Mouse (Mus musculus): ENCODE measurements around the gene Arl8b. TPM values are rescaled to one million over a fixed set of nuclear protein-coding genes. Genes with fewer than 3 reads are reported as not detected.
A peak's percentile ranks its signal among the peaks of the same experiment; 100 is the strongest.

Arl8b gene
- total RNA-seq (2012; rRNA removed) (37.7 and 45.2 TPM in 2 replicates), polyA plus RNA-seq (2012; ENCODE audit: insufficient read depth in 1 of 2, insufficient read length in 2 of 2, low read depth in 1 of 2, low replicate concordance in 2 of 2, missing spikeins in 1 of 2) (100 to 1,000 TPM in 1 of 2 experiments, 10 to 100 TPM in 1; 75.2 to 120 TPM)

- peaks cover 8 to 19% of the 10 kb centered on the region in 2 experiments; a peak in 3 of 4 replicates for H3K4me1 ChIP-seq (ENCODE audit: control insufficient read depth in 1 of 2, insufficient read depth in 2 of 2, low read length in 2 of 2)
- TF ChIP-seq SMC3 (IDR thresholded peaks at IDR 0.05; ENCODE audit: low read depth, low read length) (no peak), POLR2A (IDR thresholded peaks at IDR 0.05; ENCODE audit: control insufficient read depth in 1 of 2, insufficient read depth in 1 of 2, low read depth in 1 of 2, low read length in 2 of 2, poor library complexity in 1 of 2) (peak; percentile 57 to 81; a peak in 3 of 4 replicates), KAT2A (conservative IDR thresholded peaks at IDR 0.05; ENCODE audit: low read depth, low read length) (peak; percentile 65; the same call in 1 of the 2 replicates), CHD2 (IDR thresholded peaks at IDR 0.05; ENCODE audit: low read length) (no peak), RCOR1 (IDR thresholded peaks at IDR 0.05; ENCODE audit: low read depth, low read length) (no peak), NELFE (IDR thresholded peaks at IDR 0.05; ENCODE audit: low read depth, low read length) (peak; percentile 79), JUND (IDR thresholded peaks at IDR 0.05; ENCODE audit: low read depth, low read length) (no peak), USF1 (IDR thresholded peaks at IDR 0.05; ENCODE audit: low read depth, low read length) (peak; percentile 94), MYC (IDR thresholded peaks at IDR 0.05; ENCODE audit: low read depth, low read length) (peak; percentile 90), MAX (IDR thresholded peaks at IDR 0.05; ENCODE audit: low read length) (peak; percentile 86), SIN3A (IDR thresholded peaks at IDR 0.05; ENCODE audit: low read length) (peak; percentile 93), TBP (IDR thresholded peaks at IDR 0.05; ENCODE audit: low read depth, low read length) (peak; percentile 75), EP300 (IDR thresholded peaks at IDR 0.05; ENCODE audit: low read depth in 1 of 2, low read length in 2 of 2) (peak in 1 of 2 experiments; percentile 38; a peak in 2 of 4 replicates), ZKSCAN1 (IDR thresholded peaks at IDR 0.05; ENCODE audit: low read depth, low read length) (no peak), HCFC1 (IDR thresholded peaks at IDR 0.05; ENCODE audit: low read depth, low read length) (peak; percentile 88), CHD1 (IDR thresholded peaks at IDR 0.05; ENCODE audit: low read depth, low read length) (peak; percentile 75; the same call in 1 of the 2 replicates), ETS1 (IDR thresholded peaks at IDR 0.05; ENCODE audit: low read depth, low read length) (peak; percentile 63), UBTF (IDR thresholded peaks at IDR 0.05; ENCODE audit: borderline replicate concordance, insufficient read depth, low read depth, low read length) (no peak), MYB (IDR thresholded peaks at IDR 0.05; ENCODE audit: low read depth, low read length) (no peak), RAD21 (IDR thresholded peaks at IDR 0.05; ENCODE audit: low read depth, low read length) (no peak), CTCF (IDR thresholded peaks at IDR 0.05 in 2 of 3, conservative IDR thresholded peaks at IDR 0.05 in 1 of 3; ENCODE audit: control insufficient read depth in 1 of 3, insufficient read depth in 1 of 3, low read depth in 2 of 3, low read length in 3 of 3, poor library complexity in 1 of 3, severe bottlenecking in 1 of 3) (peak; percentile 63 to 86 (median 72)), MXI1 (IDR thresholded peaks at IDR 0.05; ENCODE audit: low read depth, low read length) (peak; percentile 85), POLR2AphosphoS2 (IDR thresholded peaks at IDR 0.05; ENCODE audit: low read length) (no peak; the same call in 1 of the 2 replicates), USF2 (IDR thresholded peaks at IDR 0.05; ENCODE audit: borderline replicate concordance in 1 of 2, insufficient read depth in 1 of 2, low read depth in 1 of 2, low read length in 2 of 2) (peak in 1 of 2 experiments; percentile 54; a peak in 1 of 4 replicates), POLR2AphosphoS5 (IDR thresholded peaks at IDR 0.05; ENCODE audit: borderline replicate concordance, low read depth, low read length) (no peak), MAZ (IDR thresholded peaks at IDR 0.05; ENCODE audit: low read depth, low read length) (peak; percentile 77; the same call in 1 of the 2 replicates), ZMIZ1 (IDR thresholded peaks at IDR 0.05; ENCODE audit: low read depth, low read length) (peak; percentile 54; the same call in 1 of the 2 replicates), BHLHE40 (IDR thresholded peaks at IDR 0.05; ENCODE audit: borderline replicate concordance, low read depth, low read length) (no peak), ZC3H11A (IDR thresholded peaks at IDR 0.05; ENCODE audit: low read depth, low read length) (no peak), MEF2A (IDR thresholded peaks at IDR 0.05; ENCODE audit: extremely low read depth, insufficient replicate concordance, low read depth, low read length, poor library complexity, severe bottlenecking) (no peak), NRF1 (IDR thresholded peaks at IDR 0.05; ENCODE audit: insufficient read depth, low read depth, low read length, poor library complexity, severe bottlenecking) (peak; percentile 81), GATA1 (IDR thresholded peaks at IDR 0.05; ENCODE audit: low read depth, low read length) (no peak), MAFK (IDR thresholded peaks at IDR 0.05; ENCODE audit: borderline replicate concordance, low read depth, low read length) (no peak), TAL1 (IDR thresholded peaks at IDR 0.05; ENCODE audit: low read length) (no peak), ELF1 (IDR thresholded peaks at IDR 0.05; ENCODE audit: low read depth, low read length) (peak; percentile 82)
Observed at GRCm38 (mm10) chr6:108782526-108783183, at the start of gene Arl8b. Gene Arl8b (plus strand): TSS chr6:108783099.

More at GRCm38 (mm10) chr6:108782526-108783183, at the start of gene Arl8b:
- no peaks in the 10 kb centered on the region for H3K9me3 ChIP-seq (replicated peaks; ENCODE audit: insufficient read depth, low read length)
- no peaks in the 10 kb centered on the region for H3K27me3 ChIP-seq (ENCODE audit: control insufficient read depth in 1 of 2, insufficient read depth in 2 of 2, low read length in 2 of 2)
- peak within 1 kb of the TSS; percentile 96 for H3K9ac ChIP-seq (ENCODE audit: control insufficient read depth, low read depth, low read length, poor library complexity, severe bottlenecking)
- peaks cover 35% of the 10 kb centered on the region for H3K79me2 ChIP-seq (ENCODE audit: control insufficient read depth, insufficient read depth, low read length, poor library complexity)
- H3K36me3 ChIP-seq (ENCODE audit: control insufficient read depth in 1 of 2, insufficient read depth in 2 of 2, low read length in 2 of 2) = peaks cover 0 to 29% of the 10 kb centered on the region in 2 experiments; a peak in 2 of 4 replicates
- peak within 1 kb of the TSS; percentile 76 for H3K27ac ChIP-seq (ENCODE audit: control insufficient read depth, low read depth, low read length)
- DNase-seq (ENCODE audit: low read depth, low spot score) = peak; percentile 96
- peak within 1 kb of the TSS; percentile 85 to 98 for H3K4me3 ChIP-seq (ENCODE audit: control insufficient read depth in 1 of 2, insufficient read depth in 1 of 2, low read depth in 2 of 2, low read length in 2 of 2)
